Mouse (Mus musculus) liver, embryonic 16.5 days (tissue): ENCODE results near the gene Cx3cr1. TPM values are rescaled to one million over a fixed set of nuclear protein-coding genes. Genes with fewer than 3 reads are reported as not detected.

Source experiments
- ATAC-seq: fragments of 200-750 bp; cut with Nextera tagmentation; 2 replicates; pipeline ENCODE4 v1.8.0; 2017; ENCODE audit warnings: low read depth, mild to moderate bottlenecking, moderate number of reproducible peaks, moderate library complexity
- H3K27ac ChIP-seq: fragments of 300-500 bp; sonication (generic); 2 replicates; pipeline ENCODE4 v1.5.1; 2014; ENCODE audit warnings: mild to moderate bottlenecking, low read length
- H3K27me3 ChIP-seq: fragments of 300-500 bp; sonication (generic); 2 replicates; pipeline ENCODE4 v1.6.1; 2014; ENCODE audit warnings: low read depth, low read length, mixed read lengths; ENCODE audit not compliant: control insufficient read depth, insufficient read depth
- H3K36me3 ChIP-seq: fragments of 300-500 bp; sonication (generic); 2 replicates; pipeline ENCODE4 v1.6.1; 2014; ENCODE audit warnings: mild to moderate bottlenecking; ENCODE audit not compliant: control insufficient read depth, insufficient read depth
- H3K4me1 ChIP-seq: fragments of 300-500 bp; sonication (generic); 2 replicates; pipeline ENCODE4 v1.6.1; 2014; ENCODE audit warnings: low read depth, low read length, mixed read lengths; ENCODE audit not compliant: control insufficient read depth
- H3K4me2 ChIP-seq: fragments of 300-500 bp; sonication (generic); 2 replicates; pipeline ENCODE4 v1.6.1; 2014; ENCODE audit warnings: low read depth, low read length, mixed read lengths
- H3K4me3 ChIP-seq: fragments of 300-500 bp; sonication (generic); 2 replicates; pipeline ENCODE4 v1.5.1; 2014; ENCODE audit warnings: low read depth, mild to moderate bottlenecking, low read length
- H3K9ac ChIP-seq: fragments of 300-500 bp; sonication (generic); 2 replicates; pipeline ENCODE4 v1.6.1; 2014; ENCODE audit warnings: low read depth, low read length
- H3K9me3 ChIP-seq: fragments of 300-500 bp; sonication (generic); replicated peaks from 2 replicates; pipeline ENCODE4 v1.6.1; 2016; ENCODE audit warnings: low read length; ENCODE audit not compliant: control insufficient read depth
- WGBS: fragments of 180-500 bp; shearing (Covaris S2); extraction: QIAGEN DNeasy Blood & Tissue Kit; methylation state at CpG from one replicate; pipeline ENCODE4 v1.1.7; 2014; ENCODE audit not compliant: insufficient replicate concordance; 5-methylcytosine and 5-hydroxymethylcytosine counted together
- polyA plus RNA-seq: library from polyadenylated mRNA; unstranded; fragments of >200 nt; fragmentation: Nextera tagmentation; extraction: Ambion mirVana; gene quantifications from 2 replicates; pipeline ENCODE4 v1.2.1, GENCODE M21; 2015

Gene Cx3cr1
- polyA plus RNA-seq, 1 experiment from 2014 or later = 3.2 TPM

GRCm38 (mm10) chr9:119980770-119981182 lies 88.9 kb downstream of the Cx3cr1 start:
- Histone ChIP-seq H3K36me3 (no peaks in the 10 kb centered on the region), H3K27ac (peak overlapping the region; percentile 89), H3K4me2 (peak overlapping the region; percentile 73), H3K27me3 (peaks cover 17% of the 10 kb centered on the region), H3K9ac (peak overlapping the region; percentile 31; the same call in 1 of the 2 replicates), H3K4me3 (peak overlapping the region; percentile 67), H3K4me1 (peaks cover 60% of the 10 kb centered on the region), H3K9me3 (no peaks in the 10 kb centered on the region)
- WGBS = 7% methylated on average over 4 of the region's 4 CpGs
- ATAC-seq = no peak

GRCm38 (mm10) chr9:119979749-119980148 lies 89.9 kb downstream of the Cx3cr1 start:
- peaks cover 60% of the 10 kb centered on the region for H3K4me1 ChIP-seq
- no peaks in the 10 kb centered on the region for H3K36me3 ChIP-seq
- peaks cover 15% of the 10 kb centered on the region for H3K27me3 ChIP-seq
- ATAC-seq = no peak
- no peak overlapping the region for H3K4me3 ChIP-seq
- no peak overlapping the region for H3K4me2 ChIP-seq
- H3K9me3 ChIP-seq = no peaks in the 10 kb centered on the region
- H3K27ac ChIP-seq = peak overlapping the region; percentile 33
- no peak overlapping the region for H3K9ac ChIP-seq
- WGBS = 17% methylated on average over 2 of the region's 2 CpGs

- ATAC-seq = no peak
- 51% methylated on average over 6 of the region's 6 CpGs for WGBS
- H3K4me2 ChIP-seq = no peak overlapping the region
- no peak overlapping the region for H3K4me3 ChIP-seq
- H3K27ac ChIP-seq = peak overlapping the region; percentile 19; the same call in 1 of the 2 replicates
- H3K27me3 ChIP-seq = peaks cover 12% of the 10 kb centered on the region
- H3K36me3 ChIP-seq = peaks cover 3% of the 10 kb centered on the region; the same call in 1 of the 2 replicates
- peaks cover 58% of the 10 kb centered on the region for H3K4me1 ChIP-seq
- H3K9ac ChIP-seq = no peak overlapping the region; the same call in 1 of the 2 replicates
- no peaks in the 10 kb centered on the region for H3K9me3 ChIP-seq
These were observed 90.8 kb downstream of the Cx3cr1 start for GRCm38 (mm10) chr9:119978811-119979441.

GRCm38 (mm10) chr9:119978151-119978810 lies 91.4 kb downstream of the Cx3cr1 start:
- ATAC-seq = no peak
- peak overlapping the region; percentile 55 for H3K27ac ChIP-seq
- peaks cover 51% of the 10 kb centered on the region for H3K4me1 ChIP-seq
- peak overlapping the region; percentile 25 for H3K4me2 ChIP-seq
- peaks cover 5% of the 10 kb centered on the region for H3K27me3 ChIP-seq
- no peaks in the 10 kb centered on the region for H3K9me3 ChIP-seq
- H3K4me3 ChIP-seq = peak overlapping the region; percentile 22
- peaks cover 7% of the 10 kb centered on the region for H3K36me3 ChIP-seq
- H3K9ac ChIP-seq = no peak overlapping the region
- WGBS = 23% methylated on average over 9 of the region's 9 CpGs

GRCm38 (mm10) chr9:119977557-119978060 lies 92.1 kb downstream of the Cx3cr1 start:
- peak overlapping the region; percentile 25 for H3K4me2 ChIP-seq
- H3K27ac ChIP-seq = peak overlapping the region; percentile 55
- peak overlapping the region; percentile 22 for H3K4me3 ChIP-seq
- H3K9ac ChIP-seq = peak overlapping the region; percentile 18; the same call in 1 of the 2 replicates
- H3K4me1 ChIP-seq = peaks cover 47% of the 10 kb centered on the region
- no peak for ATAC-seq
- 22% methylated on average over 4 of the region's 5 CpGs for WGBS
- H3K36me3 ChIP-seq = peaks cover 12% of the 10 kb centered on the region
- no peaks in the 10 kb centered on the region for H3K9me3 ChIP-seq
- no peaks in the 10 kb centered on the region; the same call in 1 of the 2 replicates for H3K27me3 ChIP-seq

- Histone ChIP-seq H3K4me3 (peak overlapping the region; percentile 22), H3K9me3 (no peaks in the 10 kb centered on the region), H3K4me2 (peak overlapping the region; percentile 1; the same call in 1 of the 2 replicates), H3K4me1 (peaks cover 41% of the 10 kb centered on the region), H3K9ac (no peak overlapping the region; the same call in 1 of the 2 replicates), H3K36me3 (peaks cover 15% of the 10 kb centered on the region), H3K27me3 (no peaks in the 10 kb centered on the region), H3K27ac (peak overlapping the region; percentile 19; the same call in 1 of the 2 replicates)
- 10% methylated on average over 17 of the region's 17 CpGs for WGBS
- ATAC-seq = no peak
These were observed 92.7 kb downstream of the Cx3cr1 start for GRCm38 (mm10) chr9:119976704-119977556.

- WGBS = 81% methylated on average over 4 of the region's 4 CpGs
- Histone ChIP-seq H3K36me3 (peaks cover 15% of the 10 kb centered on the region), H3K9ac (no peak overlapping the region), H3K4me2 (no peak overlapping the region), H3K27me3 (no peaks in the 10 kb centered on the region), H3K4me1 (peaks cover 26% of the 10 kb centered on the region), H3K4me3 (no peak overlapping the region), H3K27ac (no peak overlapping the region), H3K9me3 (no peaks in the 10 kb centered on the region)
- ATAC-seq = no peak
These were observed 94.4 kb downstream of the Cx3cr1 start for GRCm38 (mm10) chr9:119975286-119975685.

- Histone ChIP-seq H3K36me3 (peaks cover 15% of the 10 kb centered on the region), H3K4me3 (no peak overlapping the region), H3K9ac (no peak overlapping the region), H3K4me2 (no peak overlapping the region), H3K27me3 (no peaks in the 10 kb centered on the region), H3K27ac (no peak overlapping the region), H3K4me1 (peaks cover 20% of the 10 kb centered on the region), H3K9me3 (no peaks in the 10 kb centered on the region)
- no peak for ATAC-seq
- 70% methylated on average over 5 of the region's 5 CpGs for WGBS
These were observed 95.1 kb downstream of the Cx3cr1 start for GRCm38 (mm10) chr9:119974609-119975008.
